Mouse (Mus musculus) brain, embryonic 14.5 days (tissue): ENCODE measurements around the gene Unc13a.

ENCODE experiments used
- CTCF ChIP-seq: fragments of 200-500 bp; IDR thresholded peaks from 2 replicates; pipeline ENCODE4 v1.5.1; 2012; ENCODE audit warnings: inconsistent platforms, mild to moderate bottlenecking, moderate library complexity, borderline replicate concordance; ENCODE audit not compliant: insufficient read depth, insufficient read length; ENCODE audit errors: extremely low read depth
- POLR2A ChIP-seq: fragments of 200-500 bp; IDR thresholded peaks from 2 replicates; pipeline ENCODE4 v1.6.1; 2012; ENCODE audit warnings: mild to moderate bottlenecking, inconsistent platforms, borderline replicate concordance; ENCODE audit not compliant: poor library complexity, insufficient read depth, insufficient read length, severe bottlenecking; ENCODE audit errors: extremely low read depth

DNA sequence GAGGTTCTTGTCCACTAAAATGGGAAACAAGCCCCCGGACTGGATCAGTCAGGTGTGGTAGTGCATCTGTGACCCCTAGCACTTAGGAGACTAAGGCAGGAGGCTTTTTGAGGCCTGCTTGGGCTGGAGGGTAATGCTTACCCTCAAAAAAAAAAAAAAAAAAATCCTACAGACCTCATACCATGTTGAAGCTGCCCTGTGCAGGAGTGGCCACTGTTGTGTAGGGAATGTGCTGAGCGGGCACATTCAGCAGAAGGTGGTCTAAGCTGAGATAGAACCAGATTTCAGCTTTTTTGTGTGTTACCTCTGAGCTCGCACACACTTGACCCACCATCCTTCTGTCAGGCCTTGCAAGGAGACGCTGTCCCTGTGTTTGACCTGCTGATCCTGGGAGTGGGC, 77.2 kb downstream of the Unc13a start:
- no peak for TF ChIP-seq POLR2A
- no peak for TF ChIP-seq CTCF
